Mouse (Mus musculus) hindbrain, embryonic 15.5 days (tissue): ENCODE data around the gene Gm14322. TPM values are rescaled to one million over a fixed set of nuclear protein-coding genes. Genes with fewer than 3 reads are reported as not detected.
A peak's percentile ranks its signal among the peaks of the same experiment; 100 is the strongest.
"Not testable (repeated sequence)": the region's sequence is repeated elsewhere in the genome, so short reads cannot be mapped to it uniquely, and the experiment has no call there.

Experiments
- ATAC-seq: fragments of 200-750 bp; cut with Nextera tagmentation; 2 replicates; pipeline ENCODE4 v1.8.0; 2017; ENCODE audit warnings: low read depth, moderate number of reproducible peaks, moderate TSS enrichment; ENCODE audit not compliant: low FRiP score
- H3K27ac ChIP-seq: fragments of 300-500 bp; sonication (generic); replicated peaks from 2 replicates; pipeline ENCODE4 v1.5.1; 2015; ENCODE audit warnings: mild to moderate bottlenecking, inconsistent platforms
- H3K27me3 ChIP-seq: fragments of 300-500 bp; sonication (generic); 2 replicates; pipeline ENCODE4 v1.6.1; 2015; ENCODE audit warnings: control low read depth, inconsistent platforms
- H3K36me3 ChIP-seq: fragments of 300-500 bp; sonication (generic); 2 replicates; pipeline ENCODE4 v1.6.1; 2015; ENCODE audit warnings: control low read depth, inconsistent platforms
- H3K4me1 ChIP-seq: fragments of 300-500 bp; sonication (generic); replicated peaks from 2 replicates; pipeline ENCODE4 v1.6.1; 2015; ENCODE audit warnings: control low read depth, inconsistent platforms
- H3K4me2 ChIP-seq: fragments of 300-500 bp; sonication (generic); 2 replicates; pipeline ENCODE4 v1.6.1; 2015; ENCODE audit warnings: moderate library complexity, mild to moderate bottlenecking, inconsistent platforms
- H3K4me3 ChIP-seq: fragments of 300-500 bp; sonication (generic); 2 replicates; pipeline ENCODE4 v1.5.1; 2015; ENCODE audit warnings: mild to moderate bottlenecking, inconsistent platforms
- H3K9ac ChIP-seq: fragments of 300-500 bp; sonication (generic); 2 replicates; pipeline ENCODE4 v1.6.1; 2015; ENCODE audit warnings: inconsistent platforms
- H3K9me3 ChIP-seq: fragments of 300-500 bp; sonication (generic); 2 replicates; pipeline ENCODE4 v1.6.1; 2016; ENCODE audit warnings: control low read depth, inconsistent platforms
- WGBS: fragments of 180-500 bp; shearing (Covaris S2); methylation state at CpG from one replicate; pipeline ENCODE4 v1.1.7; 2015; 5-methylcytosine and 5-hydroxymethylcytosine counted together
- polyA plus RNA-seq: library from polyadenylated mRNA; unstranded; fragments of >200 nt; fragmentation: Nextera tagmentation; extraction: Ambion mirVana; gene quantifications from 2 replicates; pipeline ENCODE4 v1.2.1, GENCODE M21; 2015

Gm14322 gene
- polyA plus RNA-seq = 7.2 and 7.4 TPM in 2 replicates

GRCm38 (mm10) chr2:177758941-177759558 is at the start of gene Gm14322:
Gm14322 (plus strand) TSS chr2:177759288.
- peak within 1 kb of the TSS; percentile 35 for H3K4me2 ChIP-seq
- H3K27me3 ChIP-seq, H3K9me3 ChIP-seq, H3K27ac ChIP-seq, H3K9ac ChIP-seq, H3K4me1 ChIP-seq, H3K36me3 ChIP-seq, ATAC-seq: not testable (repeated sequence)
- WGBS = 30% methylated on average over 9 of the region's 9 CpGs
- H3K4me3 ChIP-seq = peak within 1 kb of the TSS; percentile 37

GRCm38 (mm10) chr2:177741487-177741886 is 17.6 kb upstream of the Gm14322 start:
- H3K4me2 ChIP-seq, H3K27me3 ChIP-seq, H3K4me1 ChIP-seq, H3K36me3 ChIP-seq, H3K9ac ChIP-seq, H3K27ac ChIP-seq, ATAC-seq, H3K9me3 ChIP-seq, H3K4me3 ChIP-seq: not testable (repeated sequence)
- WGBS = 85% methylated on average over 8 of the region's 10 CpGs

GRCm38 (mm10) chr2:177787351-177787750 is 28.3 kb downstream of the Gm14322 start:
- not testable (repeated sequence) for H3K27ac ChIP-seq, H3K36me3 ChIP-seq, H3K4me1 ChIP-seq, H3K4me3 ChIP-seq, H3K4me2 ChIP-seq, H3K9me3 ChIP-seq, ATAC-seq, H3K9ac ChIP-seq, H3K27me3 ChIP-seq
- 78% methylated on average over 1 of the region's 1 CpGs for WGBS

GRCm38 (mm10) chr2:177806170-177806569 is 47.1 kb downstream of the Gm14322 start:
- not testable (repeated sequence) for H3K9me3 ChIP-seq, H3K27me3 ChIP-seq, H3K4me2 ChIP-seq, H3K27ac ChIP-seq, H3K4me1 ChIP-seq, H3K9ac ChIP-seq, H3K4me3 ChIP-seq, ATAC-seq, H3K36me3 ChIP-seq
- WGBS = no CpG with 5 or more reads among the region's 2 CpGs

Other genes with a start within 250 kb of the Gm14322 start
- gene Gm14406, start 181.1 kb upstream of the Gm14322 start, polyA plus RNA-seq = not detected in 2 replicates
- gene Gm14325, start 81.0 kb downstream of the Gm14322 start, polyA plus RNA-seq = 41.3 and 42.0 TPM in 2 replicates
- 2.2 and 2.9 TPM in 2 replicates for gene Gm14327, start 137.8 kb downstream of the Gm14322 start, polyA plus RNA-seq
- gene Zfp972, start 166.3 kb downstream of the Gm14322 start, polyA plus RNA-seq = 0.47 TPM in 1 of 2 replicates, not detected in the other
- 15.8 and 16.8 TPM in 2 replicates for gene Gm14326, start 198.0 kb downstream of the Gm14322 start, polyA plus RNA-seq